Mouse (Mus musculus): ENCODE data around the gene Gsap. TPM values are rescaled to one million over a fixed set of nuclear protein-coding genes. Genes with fewer than 3 reads are reported as not detected.
"Not testable (repeated sequence)": the region's sequence is repeated elsewhere in the genome, so short reads cannot be mapped to it uniquely, and the experiment has no call there.

Gsap gene
- polyA plus RNA-seq, 1 experiment = 3.4 TPM

GRCm38 (mm10) chr5:21260746-21261145 lies 74.7 kb downstream of the Gsap start:
- no peak for DNase-seq (ENCODE audit: low spot score)

- DNase-seq (ENCODE audit: low spot score) = no peak
Observed at GRCm38 (mm10) chr5:21261202-21261844, 75.3 kb downstream of the Gsap start.

GRCm38 (mm10) chr5:21263202-21264055 lies 77.4 kb downstream of the Gsap start:
- no peak for DNase-seq (ENCODE audit: low spot score)

- DNase-seq (ENCODE audit: low spot score) = no peak
Observed at GRCm38 (mm10) chr5:21264352-21265021, 78.4 kb downstream of the Gsap start.

- peak; percentile 42 for DNase-seq (ENCODE audit: low spot score)
Observed at GRCm38 (mm10) chr5:21265049-21265448, 79.0 kb downstream of the Gsap start.

- DNase-seq (ENCODE audit: low spot score) = no peak
Observed at GRCm38 (mm10) chr5:21267090-21267489, 81.0 kb downstream of the Gsap start.

- DNase-seq (ENCODE audit: low spot score) = no peak
Observed at GRCm38 (mm10) chr5:21269446-21269845, 83.4 kb downstream of the Gsap start.

GRCm38 (mm10) chr5:21270756-21271155 lies 84.7 kb downstream of the Gsap start:
- DNase-seq (ENCODE audit: low spot score) = no peak

GRCm38 (mm10) chr5:21271386-21272354 lies 85.6 kb downstream of the Gsap start:
- no peak for DNase-seq (ENCODE audit: low spot score)

GRCm38 (mm10) chr5:21277685-21278084 lies 91.6 kb downstream of the Gsap start:
- not testable (repeated sequence) for DNase-seq (ENCODE audit: low spot score)

- DNase-seq (ENCODE audit: low spot score) = no peak
Observed at GRCm38 (mm10) chr5:21283356-21284062, 97.5 kb downstream of the Gsap start.

GRCm38 (mm10) chr5:21288658-21289435 lies 102.8 kb downstream of the Gsap start:
- DNase-seq (ENCODE audit: low spot score) = no peak

- no peak for DNase-seq (ENCODE audit: low spot score)
Observed at GRCm38 (mm10) chr5:21290594-21290993, 104.5 kb downstream of the Gsap start.

- no peak for DNase-seq (ENCODE audit: low spot score)
Observed at GRCm38 (mm10) chr5:21295683-21296082, 109.6 kb downstream of the Gsap start.

GRCm38 (mm10) chr5:21299076-21299755 lies 113.2 kb downstream of the Gsap start:
- DNase-seq (ENCODE audit: low spot score) = no peak

- no peak for DNase-seq (ENCODE audit: low spot score)
Observed at GRCm38 (mm10) chr5:21300058-21300457, 114.0 kb downstream of the Gsap start.

GRCm38 (mm10) chr5:21301011-21301410 lies 115.0 kb downstream of the Gsap start:
- DNase-seq (ENCODE audit: low spot score) = no peak

GRCm38 (mm10) chr5:21307165-21307564 lies 121.1 kb downstream of the Gsap start:
- no peak for DNase-seq (ENCODE audit: low spot score)

GRCm38 (mm10) chr5:21314696-21315095 lies 128.6 kb downstream of the Gsap start:
- DNase-seq (ENCODE audit: low spot score) = no peak
